Mouse (Mus musculus) stomach, postnatal 0 days (tissue): ENCODE measurements around the gene Rplp2. TPM values are rescaled to one million over a fixed set of nuclear protein-coding genes. Genes with fewer than 3 reads are reported as not detected.

ENCODE experiments used
- ATAC-seq: fragments of 200-750 bp; cut with Nextera tagmentation; 2 replicates; pipeline ENCODE4 v1.8.0; 2017; ENCODE audit not compliant: low FRiP score, low TSS enrichment
- DNase-seq: peaks from one replicate; pipeline ENCODE4 v3.0.0-alpha.2; 2016; ENCODE audit warnings: low spot score
- H3K27ac ChIP-seq: fragments of 300-500 bp; sonication (generic); replicated peaks from 2 replicates; pipeline ENCODE4 v1.5.1; 2014; ENCODE audit warnings: mild to moderate bottlenecking, control low read depth
- H3K27me3 ChIP-seq: fragments of 300-500 bp; sonication (generic); 2 replicates; pipeline ENCODE4 v1.6.1; 2014; ENCODE audit warnings: low read length; ENCODE audit not compliant: control insufficient read depth, insufficient read depth
- H3K36me3 ChIP-seq: fragments of 300-500 bp; sonication (generic); 2 replicates; pipeline ENCODE4 v1.6.1; 2014; ENCODE audit warnings: low read length, mixed read lengths; ENCODE audit not compliant: control insufficient read depth, insufficient read depth
- H3K4me1 ChIP-seq: fragments of 300-500 bp; sonication (generic); replicated peaks from 2 replicates; pipeline ENCODE4 v1.6.1; 2014; ENCODE audit warnings: antibody characterized with exemption; ENCODE audit not compliant: control insufficient read depth, insufficient read depth
- H3K4me2 ChIP-seq: fragments of 300-500 bp; sonication (generic); replicated peaks from 2 replicates; pipeline ENCODE4 v1.6.1; 2014; ENCODE audit warnings: low read depth, mild to moderate bottlenecking, control low read depth, moderate library complexity
- H3K4me3 ChIP-seq: fragments of 300-500 bp; sonication (generic); 2 replicates; pipeline ENCODE4 v1.5.1; 2014; ENCODE audit warnings: low read depth, low read length, control low read depth
- H3K9ac ChIP-seq: fragments of 300-500 bp; sonication (generic); 2 replicates; pipeline ENCODE4 v1.6.1; 2014; ENCODE audit warnings: mild to moderate bottlenecking, low read length, control low read depth, mixed read lengths
- H3K9me3 ChIP-seq: fragments of 300-500 bp; sonication (generic); 2 replicates; pipeline ENCODE4 v1.6.1; 2016; ENCODE audit warnings: low read length; ENCODE audit not compliant: control insufficient read depth
- CTCF ChIP-seq: IDR thresholded peaks from 2 replicates; pipeline ENCODE4 v1.5.1; 2016; ENCODE audit warnings: antibody characterized with exemption, low read depth, mild to moderate bottlenecking, moderate library complexity
- EP300 ChIP-seq: optimal IDR thresholded peaks from 2 replicates; pipeline ENCODE3; 2016; ENCODE audit warnings: antibody characterized with exemption
- WGBS: fragments of 180-500 bp; shearing (Covaris S2); extraction: QIAGEN DNeasy Blood & Tissue Kit; methylation state at CpG from one replicate; pipeline ENCODE4 v1.1.7; 2014; 5-methylcytosine and 5-hydroxymethylcytosine counted together
- polyA plus RNA-seq: library from polyadenylated mRNA; unstranded; fragments of >200 nt; fragmentation: Nextera tagmentation; extraction: Ambion mirVana; gene quantifications from 2 replicates; pipeline ENCODE4 v1.2.1, GENCODE M21; 2015

Rplp2 gene
- polyA plus RNA-seq, 1 experiment from 2014 or later, result 1,334 TPM

GRCm38 (mm10) chr7:141483114-141483653 is 36.0 kb downstream of the Rplp2 start:
- Histone ChIP-seq H3K27ac (no peak overlapping the region), H3K4me2 (no peak overlapping the region), H3K27me3 (no peaks in the 10 kb centered on the region), H3K4me3 (no peak overlapping the region), H3K9me3 (no peaks in the 10 kb centered on the region), H3K4me1 (peaks cover 5% of the 10 kb centered on the region), H3K9ac (no peak overlapping the region), H3K36me3 (no peaks in the 10 kb centered on the region)
- TF ChIP-seq CTCF (no peak), EP300 (no peak)
- DNase-seq, result no peak
- no peak for ATAC-seq
- WGBS, result 73% methylated on average over 6 of the region's 6 CpGs

GRCm38 (mm10) chr7:141484186-141485120 is 37.3 kb downstream of the Rplp2 start:
- Histone ChIP-seq H3K9me3 (no peaks in the 10 kb centered on the region), H3K9ac (no peak overlapping the region), H3K27ac (no peak overlapping the region), H3K4me2 (no peak overlapping the region), H3K4me1 (peaks cover 5% of the 10 kb centered on the region; the same call in 1 of the 2 replicates), H3K36me3 (no peaks in the 10 kb centered on the region), H3K4me3 (no peak overlapping the region), H3K27me3 (no peaks in the 10 kb centered on the region)
- TF ChIP-seq EP300 (no peak), CTCF (no peak)
- 78% methylated on average over 4 of the region's 5 CpGs for WGBS
- DNase-seq, result no peak
- no peak for ATAC-seq

DNA sequence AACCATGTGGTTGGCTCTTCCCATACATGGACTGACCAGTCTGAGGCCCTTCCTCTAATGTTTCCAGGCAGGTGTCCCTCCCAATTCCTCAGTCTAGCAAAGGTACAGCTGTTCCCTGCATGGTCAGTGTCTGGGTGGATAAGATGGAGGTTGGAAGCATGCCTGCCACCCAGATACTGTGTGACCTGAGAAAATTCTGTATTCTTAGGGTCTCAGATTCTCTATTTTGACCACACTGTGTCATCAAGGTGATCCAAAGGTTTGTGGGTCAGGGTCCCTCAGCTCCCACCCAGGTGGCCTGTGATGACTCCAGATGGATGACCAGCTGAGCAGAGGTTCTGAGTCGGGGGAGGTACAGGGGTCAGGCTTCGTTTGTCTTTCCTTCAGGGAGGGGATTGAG is 38.0 kb downstream of the Rplp2 start:
- 54% methylated on average over 2 of the region's 2 CpGs for WGBS
- no peak for TF ChIP-seq CTCF
- TF ChIP-seq EP300, result no peak
- Histone ChIP-seq H3K9me3 (no peaks in the 10 kb centered on the region), H3K27me3 (no peaks in the 10 kb centered on the region), H3K4me1 (peaks cover 5% of the 10 kb centered on the region; the same call in 1 of the 2 replicates), H3K4me2 (no peak overlapping the region), H3K4me3 (no peak overlapping the region), H3K9ac (no peak overlapping the region), H3K27ac (no peak overlapping the region), H3K36me3 (no peaks in the 10 kb centered on the region)
- DNase-seq (no peak), ATAC-seq (no peak)

- H3K4me3 ChIP-seq, result no peak overlapping the region
- H3K9ac ChIP-seq, result no peak overlapping the region
- H3K27ac ChIP-seq, result no peak overlapping the region
- H3K4me1 ChIP-seq, result peaks cover 5% of the 10 kb centered on the region; the same call in 1 of the 2 replicates
- DNase-seq (no peak), ATAC-seq (no peak)
- no peaks in the 10 kb centered on the region for H3K36me3 ChIP-seq
- TF ChIP-seq EP300, result no peak
- no peak for TF ChIP-seq CTCF
- H3K27me3 ChIP-seq, result no peaks in the 10 kb centered on the region
- H3K4me2 ChIP-seq, result no peak overlapping the region
- H3K9me3 ChIP-seq, result no peaks in the 10 kb centered on the region
- 84% methylated on average over 2 of the region's 2 CpGs for WGBS
Observed at GRCm38 (mm10) chr7:141485606-141486005, 38.4 kb downstream of the Rplp2 start.

DNA sequence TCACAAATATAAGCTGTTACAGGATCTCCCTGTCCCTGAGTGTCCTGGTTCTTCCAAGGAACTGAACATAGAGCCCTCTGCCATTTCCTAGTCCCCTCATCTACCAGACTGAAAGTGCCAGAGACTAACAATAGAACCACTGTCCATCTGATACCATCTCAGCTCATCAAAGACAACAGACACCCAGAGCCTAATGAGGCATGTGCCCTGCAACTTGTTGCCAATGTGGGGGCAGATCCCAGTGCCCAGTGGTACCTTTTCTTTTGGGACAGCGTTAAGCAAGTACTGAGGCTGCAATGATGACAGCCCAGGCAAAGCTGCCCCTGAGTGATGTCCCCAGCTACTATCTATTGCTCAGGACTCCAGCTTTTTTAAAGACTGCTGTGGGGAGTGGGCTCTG is 39.1 kb downstream of the Rplp2 start:
- DNase-seq, result no peak
- H3K4me1 ChIP-seq, result peaks cover 5% of the 10 kb centered on the region; the same call in 1 of the 2 replicates
- H3K27ac ChIP-seq, result no peak overlapping the region
- no peak for ATAC-seq
- H3K27me3 ChIP-seq, result no peaks in the 10 kb centered on the region
- H3K9me3 ChIP-seq, result no peaks in the 10 kb centered on the region
- H3K4me2 ChIP-seq, result no peak overlapping the region
- 90% methylated on average over 1 of the region's 1 CpGs for WGBS
- no peaks in the 10 kb centered on the region for H3K36me3 ChIP-seq
- no peak overlapping the region for H3K4me3 ChIP-seq
- H3K9ac ChIP-seq, result no peak overlapping the region
- TF ChIP-seq EP300 (no peak), CTCF (no peak)

DNA sequence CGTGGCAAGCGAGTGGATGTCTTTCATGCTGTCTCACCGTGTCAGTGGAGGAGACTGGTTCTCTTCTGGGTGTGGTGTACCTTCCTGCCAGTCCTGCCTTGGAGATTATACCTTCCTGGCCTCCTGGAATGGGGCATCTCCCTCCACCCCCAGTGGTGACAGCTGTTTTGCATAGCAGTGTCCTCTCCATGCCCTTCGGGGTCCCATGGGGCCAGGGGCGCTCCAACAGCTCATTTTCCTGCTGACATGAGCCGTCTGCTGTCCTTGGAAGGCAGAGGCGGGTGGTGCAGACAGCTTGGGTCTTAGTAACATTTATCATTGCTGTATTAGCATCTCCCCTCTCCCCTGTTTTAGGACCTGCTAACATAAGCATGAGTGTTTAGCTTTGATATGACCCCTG is 40.0 kb downstream of the Rplp2 start:
- no peaks in the 10 kb centered on the region for H3K9me3 ChIP-seq
- peaks cover under 1% of the 10 kb centered on the region; the same call in 1 of the 2 replicates for H3K4me1 ChIP-seq
- 79% methylated on average over 7 of the region's 7 CpGs for WGBS
- H3K27ac ChIP-seq, result no peak overlapping the region
- ATAC-seq (no peak), DNase-seq (no peak)
- no peak overlapping the region for H3K9ac ChIP-seq
- H3K4me2 ChIP-seq, result no peak overlapping the region
- no peak overlapping the region for H3K4me3 ChIP-seq
- TF ChIP-seq EP300 (no peak), CTCF (no peak)
- H3K27me3 ChIP-seq, result no peaks in the 10 kb centered on the region
- H3K36me3 ChIP-seq, result no peaks in the 10 kb centered on the region; the same call in none of the 2 replicates
